Mouse (Mus musculus): ENCODE measurements around the gene Ephb1. TPM values are rescaled to one million over a fixed set of nuclear protein-coding genes. Genes with fewer than 3 reads are reported as not detected.

Gene Ephb1
- total and polyA plus RNA-seq, 3 experiments, result not detected

DNA sequence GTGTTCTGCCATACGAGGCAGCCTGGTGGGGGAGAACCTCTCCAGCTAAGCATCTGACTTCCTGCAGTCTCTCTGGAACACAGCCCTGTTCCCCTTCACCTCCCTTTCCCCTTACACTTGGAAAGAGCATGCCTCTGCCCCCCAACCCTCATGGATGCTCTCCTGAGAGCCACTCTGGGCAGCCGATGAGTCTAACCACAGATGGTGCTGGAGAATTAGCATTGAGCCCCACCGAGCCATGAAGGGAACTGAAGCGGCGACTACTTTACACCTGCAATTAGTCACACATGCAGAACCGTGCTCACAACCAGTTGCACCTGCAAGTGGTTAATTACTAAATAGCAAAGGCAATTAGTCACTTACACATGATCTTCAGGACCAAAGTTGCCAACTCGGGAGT lies 184.8 kb downstream of the Ephb1 start:
- dilution Hi-C loops (cut with MboI; ENCODE audit: extremely low pct_ligation_motif_present, extremely low pct_unique_long_range_greater_than_20kb, low sequenced_read_pairs) (no loop called here), in situ Hi-C loops (cut with MboI; ENCODE audit: low pct_ligation_motif_present, low pct_unique_long_range_greater_than_20kb, low sequenced_read_pairs) (no loop called here)
- no peak overlapping the region for H3K27ac ChIP-seq (ENCODE audit: insufficient read depth, low read depth)
- no peaks in the 10 kb centered on the region for H3K79me2 ChIP-seq (replicated peaks; ENCODE audit: control insufficient read depth, extremely low read depth, insufficient read depth, poor library complexity, severe bottlenecking)
- H3K4me1 ChIP-seq (ENCODE audit: control insufficient read depth in 1 of 2, insufficient read depth in 2 of 2), result no peaks in the 10 kb centered on the region
- no peak overlapping the region for H3K4me2 ChIP-seq (ENCODE audit: insufficient read depth, low read depth, poor library complexity, severe bottlenecking)
- DNase-seq (ENCODE audit: extremely low read depth), result no peak
- no peak for TF ChIP-seq UBTF (IDR thresholded peaks at IDR 0.05; ENCODE audit: low read depth, low read length)
- TF ChIP-seq HCFC1 (IDR thresholded peaks at IDR 0.05; ENCODE audit: low read depth, low read length), result no peak
- no peak for TF ChIP-seq MAZ (IDR thresholded peaks at IDR 0.05; ENCODE audit: low read depth, low read length)
- TF ChIP-seq JUN (IDR thresholded peaks at IDR 0.05; ENCODE audit: insufficient read depth, low read depth, low read length), result no peak
- TF ChIP-seq ZNF384 (IDR thresholded peaks at IDR 0.05; ENCODE audit: low read depth, low read length), result no peak
- TF ChIP-seq MAFK (IDR thresholded peaks at IDR 0.05; ENCODE audit: insufficient replicate concordance, low read length), result no peak
- TF ChIP-seq MEF2A (IDR thresholded peaks at IDR 0.05; ENCODE audit: borderline replicate concordance, low read depth, low read length), result no peak
- TF ChIP-seq CHD1 (IDR thresholded peaks at IDR 0.05; ENCODE audit: low read depth, low read length), result no peak
- no peak for TF ChIP-seq GABPA (IDR thresholded peaks at IDR 0.05; ENCODE audit: insufficient replicate concordance, low read depth, low read length)
- no peak for TF ChIP-seq PAX5 (IDR thresholded peaks at IDR 0.05; ENCODE audit: low read length)
- TF ChIP-seq ETS1 (conservative IDR thresholded peaks at IDR 0.05; ENCODE audit: low read depth, low read length), result no peak
- no peak for TF ChIP-seq USF1 (IDR thresholded peaks at IDR 0.05; ENCODE audit: low read depth, low read length)
- TF ChIP-seq ZMIZ1 (IDR thresholded peaks at IDR 0.05; ENCODE audit: low read depth, low read length), result no peak
- TF ChIP-seq MXI1 (IDR thresholded peaks at IDR 0.05; ENCODE audit: low read depth, low read length), result no peak
- TF ChIP-seq CHD2 (IDR thresholded peaks at IDR 0.05; ENCODE audit: low read length), result no peak
- no peaks in the 10 kb centered on the region for H3K36me3 ChIP-seq (replicated peaks in 1 of 2; ENCODE audit: control insufficient read depth in 1 of 2, insufficient read depth in 1 of 2, low read length in 1 of 2)
- peaks cover 87% of the 10 kb centered on the region for H3K9me3 ChIP-seq (replicated peaks; ENCODE audit: low read length)
- H3K9ac ChIP-seq (ENCODE audit: insufficient read depth, low read depth), result no peak overlapping the region
- no peaks in the 10 kb centered on the region for H3K27me3 ChIP-seq (replicated peaks)
- no peak overlapping the region for H3K4me3 ChIP-seq (replicated peaks in 1 of 3; ENCODE audit: low read depth in 2 of 3, low read length in 2 of 3, poor library complexity in 1 of 3)

DNA sequence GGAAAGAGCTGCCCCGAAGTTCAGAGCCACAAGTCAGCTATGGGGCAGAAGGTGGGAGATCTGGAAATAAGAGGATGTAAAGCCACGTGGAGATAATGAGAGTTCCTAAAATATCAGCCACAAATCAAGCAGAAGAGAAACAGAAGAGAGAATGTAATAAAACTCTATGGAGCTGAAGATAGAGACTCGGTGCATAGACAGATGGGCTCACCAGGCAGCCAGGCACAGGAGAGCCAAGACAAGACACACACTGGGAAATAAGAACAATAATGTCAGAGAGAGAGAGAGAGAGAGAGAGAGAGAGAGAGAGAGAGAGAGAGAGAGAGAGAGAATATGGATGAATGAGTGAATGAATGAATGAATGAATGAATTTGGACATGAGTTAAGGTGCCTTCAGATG lies 198.6 kb downstream of the Ephb1 start:
- H3K9ac ChIP-seq (ENCODE audit: insufficient read depth, low read depth), result no peak overlapping the region
- in situ Hi-C loops (cut with MboI; ENCODE audit: low pct_ligation_motif_present, low pct_unique_long_range_greater_than_20kb, low sequenced_read_pairs), result no loop called here
- H3K27ac ChIP-seq (ENCODE audit: insufficient read depth, low read depth), result no peak overlapping the region
- no peak for DNase-seq (ENCODE audit: extremely low read depth)
- no peaks in the 10 kb centered on the region for H3K27me3 ChIP-seq (replicated peaks)
- no peaks in the 10 kb centered on the region for H3K79me2 ChIP-seq (replicated peaks; ENCODE audit: control insufficient read depth, extremely low read depth, insufficient read depth, poor library complexity, severe bottlenecking)
- H3K4me1 ChIP-seq (ENCODE audit: control insufficient read depth in 1 of 2, insufficient read depth in 2 of 2), result no peaks in the 10 kb centered on the region
- dilution Hi-C loops (cut with MboI; ENCODE audit: extremely low pct_ligation_motif_present, extremely low pct_unique_long_range_greater_than_20kb, low sequenced_read_pairs), result no loop called here
- TF ChIP-seq CHD1 (IDR thresholded peaks at IDR 0.05; ENCODE audit: low read depth, low read length) (no peak), JUND (conservative IDR thresholded peaks at IDR 0.05; ENCODE audit: low read depth, low read length) (no peak), ETS1 (conservative IDR thresholded peaks at IDR 0.05; ENCODE audit: low read depth, low read length) (no peak), JUN (IDR thresholded peaks at IDR 0.05; ENCODE audit: insufficient read depth, low read depth, low read length) (no peak), EP300 (IDR thresholded peaks at IDR 0.05; ENCODE audit: low read length) (no peak), UBTF (IDR thresholded peaks at IDR 0.05; ENCODE audit: low read depth, low read length) (no peak), MYC (IDR thresholded peaks at IDR 0.05; ENCODE audit: low read depth, low read length) (no peak)
- peaks cover 86% of the 10 kb centered on the region for H3K9me3 ChIP-seq (replicated peaks; ENCODE audit: low read length)
- H3K4me2 ChIP-seq (ENCODE audit: insufficient read depth, low read depth, poor library complexity, severe bottlenecking), result no peak overlapping the region
- no peaks in the 10 kb centered on the region for H3K36me3 ChIP-seq (replicated peaks in 1 of 2; ENCODE audit: control insufficient read depth in 1 of 2, insufficient read depth in 1 of 2, low read length in 1 of 2)
- H3K4me3 ChIP-seq (replicated peaks in 1 of 3; ENCODE audit: low read depth in 2 of 3, low read length in 2 of 3, poor library complexity in 1 of 3), result no peak overlapping the region

Measured in CH12.LX (cell line).